Mouse (Mus musculus) spleen, adult 2 months (tissue): Measurements from ENCODE around the gene Ttc37.

Experiments
- CTCF ChIP-seq: fragments of 200-500 bp; IDR thresholded peaks from 2 replicates; pipeline ENCODE4 v1.5.1; 2011; ENCODE audit warnings: mild to moderate bottlenecking, inconsistent platforms; ENCODE audit not compliant: insufficient read depth, insufficient read length, insufficient replicate concordance; ENCODE audit errors: extremely low read depth
- POLR2A ChIP-seq: fragments of 200-500 bp; IDR thresholded peaks from 2 replicates; pipeline ENCODE4 v1.6.1; 2011; ENCODE audit warnings: low read depth, low read length, inconsistent platforms

DNA sequence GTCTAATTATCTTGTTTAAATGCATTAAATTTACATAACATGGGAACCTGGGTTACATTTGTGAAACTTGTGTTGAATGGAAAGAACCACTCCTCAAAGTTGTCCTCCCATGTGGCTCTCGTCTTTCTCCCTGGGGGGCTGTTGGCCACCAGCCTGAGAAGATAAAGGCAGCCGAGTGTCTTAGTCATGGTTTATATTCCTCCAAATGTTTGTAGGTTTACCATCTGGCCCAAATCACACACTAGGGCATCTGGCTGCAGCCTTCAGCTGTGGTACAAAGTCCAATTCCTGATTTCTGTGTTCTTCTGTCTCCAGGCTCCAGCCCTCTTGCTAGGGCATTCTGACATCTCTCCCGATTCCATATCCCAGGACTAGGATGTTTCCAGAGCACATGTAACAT lies 91.7 kb downstream of the Ttc37 start:
- TF ChIP-seq CTCF = no peak
- no peak for TF ChIP-seq POLR2A
